Mouse (Mus musculus): Measurements from ENCODE around the gene Actr3.

The Actr3 gene

DNA sequence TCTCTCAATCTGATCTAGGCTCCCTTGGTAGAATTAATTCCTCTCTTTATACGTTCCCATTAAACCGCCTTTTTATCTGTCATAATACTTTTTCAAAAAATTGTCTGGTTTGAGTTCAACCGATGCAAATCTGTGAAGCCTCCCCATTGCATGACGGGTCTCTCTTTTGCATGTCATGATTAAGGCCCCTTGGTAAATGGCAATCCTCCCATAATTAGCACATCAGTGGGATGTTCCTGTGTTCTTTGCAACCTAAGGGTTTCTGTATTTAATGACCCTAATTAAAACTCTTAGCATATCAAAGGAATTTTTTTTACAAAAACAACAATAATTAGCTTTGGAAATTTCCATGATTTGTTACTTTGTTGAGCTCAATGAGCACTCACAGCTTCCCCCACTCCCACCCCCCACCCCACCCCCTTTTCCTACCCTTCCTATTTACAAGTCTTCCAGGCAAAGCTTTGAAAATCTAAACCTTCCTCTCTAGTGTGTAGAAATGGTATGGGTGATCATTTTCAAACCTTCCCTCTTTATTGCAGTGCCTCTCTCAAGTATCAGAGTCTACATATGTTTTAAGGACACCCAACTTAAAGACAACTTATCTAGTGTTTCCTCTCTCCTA, 84.0 kb downstream of the Actr3 start:
- no peak for DNase-seq (ENCODE audit: extremely low spot score)

DNA sequence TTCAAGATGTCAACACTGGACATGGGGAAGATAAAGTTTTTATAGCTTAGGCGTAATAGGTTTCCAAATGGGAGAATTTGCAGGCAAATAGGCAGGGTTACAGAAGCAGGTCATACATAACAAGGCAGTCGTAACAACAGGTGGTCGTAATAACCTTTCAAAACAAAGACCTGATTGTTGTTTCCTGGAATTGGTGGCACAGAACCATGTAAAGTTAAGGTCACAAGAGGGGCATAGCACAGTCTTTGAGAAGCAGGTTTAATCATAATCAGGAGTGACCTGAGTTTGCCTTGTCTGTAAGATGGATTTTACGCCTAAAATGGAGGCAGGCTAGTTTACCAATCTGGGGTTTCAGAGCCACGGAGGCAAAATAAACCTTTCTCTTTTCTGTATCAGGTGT, 84.7 kb downstream of the Actr3 start:
- DNase-seq (ENCODE audit: extremely low spot score), result no peak

DNA sequence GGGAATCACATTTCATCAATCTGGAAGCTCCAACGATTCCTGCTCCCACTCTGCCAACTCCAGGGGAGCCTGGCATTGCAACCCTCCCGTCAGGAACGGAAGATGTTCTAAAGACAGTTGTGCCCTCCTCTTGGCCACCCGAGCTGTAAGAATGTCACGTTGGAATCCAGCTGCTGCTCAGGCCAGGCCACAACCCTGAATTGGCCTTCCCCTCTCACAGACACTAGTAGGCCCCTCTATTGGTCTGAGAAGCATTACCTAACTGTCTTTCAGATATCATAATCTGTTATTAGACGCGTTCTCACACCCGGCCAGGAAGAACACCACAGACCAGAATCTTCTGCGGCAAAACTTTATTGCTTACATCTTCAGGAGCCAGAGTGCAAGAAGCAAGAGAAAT, 89.7 kb downstream of the Actr3 start:
- DNase-seq (ENCODE audit: extremely low spot score), result no peak

DNA sequence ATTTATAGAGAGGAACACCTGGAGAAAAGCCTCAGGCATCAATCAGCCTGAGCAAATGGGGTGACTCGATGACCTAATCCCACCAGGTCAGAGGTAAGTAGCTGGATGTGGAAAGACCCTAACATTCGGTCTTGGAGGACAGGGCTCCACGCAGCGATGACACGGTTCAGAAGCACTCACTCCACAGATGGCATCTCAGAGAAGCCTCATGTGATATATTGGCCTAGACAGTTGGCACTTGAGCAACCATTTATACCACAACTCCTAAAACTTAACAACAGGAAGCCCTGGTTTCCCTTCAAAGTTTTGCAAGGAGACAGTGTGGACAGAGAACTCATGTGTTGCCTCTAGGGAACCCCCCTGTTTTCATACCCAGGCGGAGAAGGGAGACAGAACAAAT, 90.1 kb downstream of the Actr3 start:
- no peak for DNase-seq (ENCODE audit: extremely low spot score)

DNA sequence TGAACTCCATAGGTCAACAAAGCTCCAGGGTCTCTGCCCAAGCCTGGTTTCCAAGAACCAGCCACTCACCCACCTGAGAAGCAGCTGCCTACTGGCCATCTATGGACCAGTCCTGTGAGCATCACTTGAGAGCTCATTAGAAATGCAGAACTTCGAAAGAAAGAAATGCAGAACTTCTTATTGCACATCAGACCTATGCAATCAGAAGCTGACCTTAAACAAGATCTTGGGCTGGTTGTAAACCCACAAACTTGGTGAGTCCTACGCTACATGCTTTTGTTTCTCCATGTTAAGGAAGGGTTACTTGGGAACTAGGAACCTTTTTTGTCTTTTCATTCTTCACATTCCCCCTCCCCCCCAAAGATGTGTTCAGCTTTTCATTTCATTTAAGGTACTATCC, 92.4 kb downstream of the Actr3 start:
- no peak for DNase-seq (ENCODE audit: extremely low spot score)
